ENCODE assay signal across 9 mouse cellular contexts in the genomic region with DNA sequence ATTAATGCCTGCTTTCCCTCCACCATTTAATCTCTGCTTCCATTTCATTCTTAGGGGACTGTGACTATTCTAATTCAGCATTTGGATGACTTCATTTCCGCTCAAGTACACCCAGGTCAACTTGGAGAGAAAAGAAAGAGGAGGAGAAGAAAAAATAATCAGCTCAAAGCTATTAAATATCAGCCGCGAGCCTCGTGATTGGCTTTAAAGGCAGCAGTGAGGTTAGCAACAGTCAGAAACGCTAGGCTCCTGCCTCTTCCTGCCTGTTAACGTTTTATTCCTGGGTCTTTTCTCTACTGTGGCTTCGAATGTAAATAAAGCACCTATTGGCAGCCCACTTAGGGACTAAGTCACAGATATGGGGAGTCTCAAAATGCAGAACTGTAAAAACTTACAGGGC.
DNase-seq lines count a peak whose midpoint lies in the region; ATAC-seq and TF ChIP-seq lines count a peak whose summit lies in the region.
"Had no signal": no experiment of that assay in that cellular context is flagged by ENCODE, and none has a peak within 500 bp of the region (broad histone marks: within the 10 kb centered on the region; RNA-seq: fewer than 3 reads in every experiment).

No protein-coding gene starts in this region.

- peak overlapping the region; percentile 54 for H3K4me2 ChIP-seq in heart, embryonic 13.5 days
- no peak overlapping the region for H3K4me2 ChIP-seq in liver, embryonic 15.5 days

- H3K9ac ChIP-seq in heart, embryonic 13.5 days: peak overlapping the region; percentile 62
- no peak overlapping the region for H3K9ac ChIP-seq in liver, embryonic 15.5 days

- DNase-seq in embryo, embryonic 11 days: peak; percentile 67
- no peak for DNase-seq in embryo, embryonic 10 days (ENCODE audit: low spot score)
- DNase-seq in right cerebral cortex, postnatal 10 days (ENCODE audit: low spot score in 2 of 2): no peak
- no peak for DNase-seq in frontal cortex, postnatal 14 days (ENCODE audit: low spot score in 2 of 2)
- no peak for DNase-seq in adrenal gland, postnatal 10 days
- DNase-seq: lung, postnatal 36 days had no signal

- peak overlapping the region; percentile 85 for H3K27ac ChIP-seq in heart, embryonic 13.5 days (replicated peaks)
- peak overlapping the region; percentile 34; the same call in 1 of the 2 replicates for H3K27ac ChIP-seq in liver, embryonic 15.5 days (replicated peaks)

- no peaks in the 10 kb centered on the region for H3K9me3 ChIP-seq in E14TG2a.4 (ENCODE audit: low read length)
- no peaks in the 10 kb centered on the region for H3K9me3 ChIP-seq in heart, embryonic 13.5 days
- no peaks in the 10 kb centered on the region for H3K9me3 ChIP-seq in liver, embryonic 15.5 days (replicated peaks)

- H3K27me3 ChIP-seq in E14TG2a.4 (ENCODE audit: insufficient read depth, low read length): no peaks in the 10 kb centered on the region
- no peaks in the 10 kb centered on the region for H3K27me3 ChIP-seq in heart, embryonic 13.5 days (replicated peaks)
- H3K27me3 ChIP-seq in liver, embryonic 15.5 days: no peaks in the 10 kb centered on the region

- H3K4me1 ChIP-seq in E14TG2a.4 (replicated peaks; ENCODE audit: low read depth, low read length): peaks cover 91% of the 10 kb centered on the region
- peaks cover 84% of the 10 kb centered on the region for H3K4me1 ChIP-seq in heart, embryonic 13.5 days
- peaks cover 34% of the 10 kb centered on the region for H3K4me1 ChIP-seq in liver, embryonic 15.5 days (replicated peaks)

- H3K36me3 ChIP-seq in E14TG2a.4 (ENCODE audit: insufficient read depth, low read length): peaks cover 18% of the 10 kb centered on the region
- H3K36me3 ChIP-seq in heart, embryonic 13.5 days: peaks cover 9% of the 10 kb centered on the region
- no peaks in the 10 kb centered on the region for H3K36me3 ChIP-seq in liver, embryonic 15.5 days (replicated peaks)

- ATAC-seq in heart, embryonic 13.5 days (ENCODE audit: extremely low read depth, insufficient number of reproducible peaks, low FRiP score, low TSS enrichment): no peak
- no peak for ATAC-seq in liver, embryonic 15.5 days (ENCODE audit: insufficient read depth)

- WGBS in heart, embryonic 13.5 days: 19% methylated on average over 7 of the region's 7 CpGs
- WGBS in liver, embryonic 15.5 days (ENCODE audit: insufficient replicate concordance): 30% methylated on average over 7 of the region's 7 CpGs

- H3K4me3 ChIP-seq in E14TG2a.4 (replicated peaks; ENCODE audit: low read length): peak overlapping the region; percentile 72
- no peak overlapping the region for H3K4me3 ChIP-seq in heart, embryonic 13.5 days
- H3K4me3 ChIP-seq in liver, embryonic 15.5 days (replicated peaks): no peak overlapping the region

- TF ChIP-seq CTCF in E14TG2a.4 (conservative IDR thresholded peaks at IDR 0.05; ENCODE audit: low read length): no peak
